ENCODE assay signal across 9 mouse cellular contexts in genomic region chr17:69969021-69969815, GRCm38 (mm10). TPM values are rescaled to one million over a fixed set of nuclear protein-coding genes. Genes with fewer than 3 reads are reported as not detected.
DNase-seq lines count a peak whose midpoint lies in the region; ATAC-seq and TF ChIP-seq lines count a peak whose summit lies in the region.
"Had no signal": no experiment of that assay in that cellular context is flagged by ENCODE, and none has a peak within 500 bp of the region (broad histone marks: within the 10 kb centered on the region; RNA-seq: fewer than 3 reads in every experiment).

TSS of gene Dlgap1 (plus strand) at chr17:69969073.

- H3K4me2 ChIP-seq in lung, postnatal 0 days (replicated peaks; ENCODE audit: low read depth, low read length): peak within 1 kb of the TSS; percentile 67
- peak within 1 kb of the TSS; percentile 94 for H3K4me2 ChIP-seq in limb, embryonic 14.5 days (replicated peaks; ENCODE audit: low read depth, low read length, severe bottlenecking)
- peak within 1 kb of the TSS; percentile 75 for H3K4me2 ChIP-seq in neural tube, embryonic 15.5 days

- H3K4me1 ChIP-seq in lung, postnatal 0 days (ENCODE audit: insufficient read depth, low read depth, low read length): no peaks in the 10 kb centered on the region
- H3K4me1 ChIP-seq in embryonic facial prominence, embryonic 10.5 days: peaks cover 19% of the 10 kb centered on the region
- H3K4me1 ChIP-seq in heart, adult 2 months (ENCODE audit: control insufficient read depth, insufficient read depth, low read length): no peaks in the 10 kb centered on the region
- no peaks in the 10 kb centered on the region for H3K4me1 ChIP-seq in limb, embryonic 14.5 days (ENCODE audit: control insufficient read depth, insufficient read depth, low read length)
- peaks cover 13% of the 10 kb centered on the region for H3K4me1 ChIP-seq in neural tube, embryonic 15.5 days

- intact Hi-C loops in heart, adult 2 months (cut with DNase I): no loop called here

- no peak for TF ChIP-seq EP300 in lung, postnatal 0 days (IDR thresholded peaks at IDR 0.05)
- TF ChIP-seq EP300 in heart, adult 2 months (IDR thresholded peaks at IDR 0.05; ENCODE audit: insufficient read depth, low read depth, low read length): no peak

- peak; percentile 41 for TF ChIP-seq CTCF in lung, postnatal 0 days (IDR thresholded peaks at IDR 0.05)
- TF ChIP-seq CTCF in heart, adult 2 months (IDR thresholded peaks at IDR 0.05): peak; percentile 31; the same call in 1 of the 2 replicates

- no peaks in the 10 kb centered on the region for H3K79me2 ChIP-seq in heart, adult 2 months (replicated peaks; ENCODE audit: control insufficient read depth, insufficient read depth, low read length)

- no peak within 1 kb of the TSS for H3K9ac ChIP-seq in lung, postnatal 0 days (replicated peaks; ENCODE audit: low read depth)
- no peak within 1 kb of the TSS for H3K9ac ChIP-seq in heart, adult 2 months (ENCODE audit: low read depth, low read length)
- H3K9ac ChIP-seq in limb, embryonic 14.5 days (ENCODE audit: low read depth, low read length, severe bottlenecking): peak within 1 kb of the TSS; percentile 47
- H3K9ac ChIP-seq in neural tube, embryonic 15.5 days (replicated peaks): peak within 1 kb of the TSS; percentile 84

- TF ChIP-seq POLR2A in heart, adult 2 months (IDR thresholded peaks at IDR 0.05; ENCODE audit: insufficient read depth, low read depth, low read length): no peak
- no peak for TF ChIP-seq POLR2A in limb, embryonic 14.5 days (IDR thresholded peaks at IDR 0.05; ENCODE audit: borderline replicate concordance, extremely low read depth, insufficient read depth, insufficient read length)

- peak; percentile 90 for ATAC-seq in lung, postnatal 0 days
- ATAC-seq in limb, embryonic 14.5 days (ENCODE audit: low FRiP score, low read depth): peak; percentile 93
- peak; percentile 93 for ATAC-seq in neural tube, embryonic 15.5 days (ENCODE audit: low FRiP score)

- H3K9me3 ChIP-seq in lung, postnatal 0 days (ENCODE audit: low read length): no peaks in the 10 kb centered on the region
- H3K9me3 ChIP-seq in embryonic facial prominence, embryonic 10.5 days: no peaks in the 10 kb centered on the region
- no peaks in the 10 kb centered on the region for H3K9me3 ChIP-seq in limb, embryonic 14.5 days (ENCODE audit: control insufficient read depth, low read length)
- no peaks in the 10 kb centered on the region for H3K9me3 ChIP-seq in neural tube, embryonic 15.5 days (replicated peaks)

- H3K36me3 ChIP-seq in lung, postnatal 0 days (ENCODE audit: insufficient read depth, low read length): no peaks in the 10 kb centered on the region
- H3K36me3 ChIP-seq in embryonic facial prominence, embryonic 10.5 days (replicated peaks): no peaks in the 10 kb centered on the region
- H3K36me3 ChIP-seq in heart, adult 2 months (ENCODE audit: control insufficient read depth, insufficient read depth, low read length): no peaks in the 10 kb centered on the region
- H3K36me3 ChIP-seq in limb, embryonic 14.5 days (ENCODE audit: control insufficient read depth, insufficient read depth, low read length): no peaks in the 10 kb centered on the region
- H3K36me3 ChIP-seq in neural tube, embryonic 15.5 days: no peaks in the 10 kb centered on the region

- DNase-seq in lung, postnatal 0 days (ENCODE audit: low spot score): peak; percentile 75
- no peak for DNase-seq in lung, adult 18-20 months
- DNase-seq in embryonic facial prominence, embryonic 10.5 days (ENCODE audit: low spot score): peak; percentile 88
- DNase-seq in heart, adult 2 months: peak; percentile 34 to 48
- peak; percentile 47 to 56 for DNase-seq in kidney, adult 8-10 months
- peak; percentile 77 for DNase-seq in limb, embryonic 14.5 days (ENCODE audit: low spot score)
- peak; percentile 64 for DNase-seq in yolk sac, embryonic 10.5 days (ENCODE audit: low spot score)

- H3K4me3 ChIP-seq in lung, postnatal 0 days (ENCODE audit: low read depth, low read length): peak within 1 kb of the TSS; percentile 41
- peak within 1 kb of the TSS; percentile 74 for H3K4me3 ChIP-seq in embryonic facial prominence, embryonic 10.5 days
- H3K4me3 ChIP-seq in heart, adult 2 months: no peak within 1 kb of the TSS; the same call in 1 of the 2 replicates
- H3K4me3 ChIP-seq in limb, embryonic 14.5 days (replicated peaks; ENCODE audit: low read length): peak within 1 kb of the TSS; percentile 55
- peak within 1 kb of the TSS; percentile 73 for H3K4me3 ChIP-seq in neural tube, embryonic 15.5 days (replicated peaks)
- H3K4me3 ChIP-seq: myocyte had no signal

- H3K27ac ChIP-seq in lung, postnatal 0 days (ENCODE audit: low read length): no peak within 1 kb of the TSS
- H3K27ac ChIP-seq in embryonic facial prominence, embryonic 10.5 days (replicated peaks): peak within 1 kb of the TSS; percentile 51; the same call in 1 of the 2 replicates
- no peak within 1 kb of the TSS for H3K27ac ChIP-seq in heart, adult 2 months
- no peak within 1 kb of the TSS for H3K27ac ChIP-seq in limb, embryonic 14.5 days (replicated peaks; ENCODE audit: low read depth, low read length)
- peak within 1 kb of the TSS; percentile 95 for H3K27ac ChIP-seq in neural tube, embryonic 15.5 days (replicated peaks)

- H3K27me3 ChIP-seq in lung, postnatal 0 days (replicated peaks; ENCODE audit: insufficient read depth, low read length): peaks cover 14% of the 10 kb centered on the region; the same call in 1 of the 2 replicates
- H3K27me3 ChIP-seq in embryonic facial prominence, embryonic 10.5 days (replicated peaks; ENCODE audit: low read depth, poor library complexity, severe bottlenecking): peaks cover 48% of the 10 kb centered on the region
- H3K27me3 ChIP-seq in heart, adult 2 months (ENCODE audit: control insufficient read depth, insufficient read depth, low read length): peaks cover 13% of the 10 kb centered on the region
- peaks cover 33% of the 10 kb centered on the region for H3K27me3 ChIP-seq in limb, embryonic 14.5 days (ENCODE audit: control insufficient read depth, insufficient read depth, low read length)
- H3K27me3 ChIP-seq in neural tube, embryonic 15.5 days (replicated peaks): no peaks in the 10 kb centered on the region

- WGBS in lung, postnatal 0 days: 1% methylated on average over 70 of the region's 105 CpGs
- under 1% methylated on average over 103 of the region's 105 CpGs for WGBS in embryonic facial prominence, embryonic 10.5 days
- WGBS in heart, adult 2 months: 2% methylated on average over 102 of the region's 105 CpGs
- under 1% methylated on average over 78 of the region's 105 CpGs for WGBS in limb, embryonic 14.5 days
- WGBS in neural tube, embryonic 15.5 days: under 1% methylated on average over 98 of the region's 105 CpGs

RNA-seq across cellular contexts. Expression of gene Dlgap1, which starts in this region (rescaled TPM):
- 0.26 and 0.32 TPM in 2 replicates for polyA plus RNA-seq in lung, postnatal 0 days (2015; fragmentation: Nextera tagmentation; extraction: Ambion mirVana)
- polyA plus RNA-seq in embryonic facial prominence, embryonic 10.5 days (2016; fragmentation: Nextera tagmentation; extraction: Ambion mirVana): 0.98 and 1.1 TPM in 2 replicates
- total RNA-seq in heart, adult 2 months (2021): under 1 TPM; 0.39 to 0.52 TPM
- polyA plus RNA-seq in heart, adult 2 months (2012; rRNA removed): 0.64 and 1.6 TPM in 2 replicates
- 4.3 and 4.6 TPM in 2 replicates for polyA plus RNA-seq in limb, embryonic 14.5 days (2012; rRNA removed)
- polyA plus RNA-seq in limb, embryonic 14.5 days (2014; fragmentation: Nextera tagmentation; extraction: Ambion mirVana): 4.7 and 5.7 TPM in 2 replicates
- 40.1 and 42.6 TPM in 2 replicates for polyA plus RNA-seq in neural tube, embryonic 15.5 days (2015; fragmentation: Nextera tagmentation; extraction: Ambion mirVana)

Comparison
In these comparisons a context has a peak if more than half of its experiments do, and no peak if none do; other contexts are left out.
1. Peak in DNase-seq, ATAC-seq, H3K4me3 ChIP-seq and H3K4me2 ChIP-seq in lung, postnatal 0 days; RNA of the gene not detected or under 1 TPM.
2. DNase-seq: peak in embryonic facial prominence, embryonic 10.5 days (single experiment), heart, adult 2 months (2 of 2), kidney, adult 8-10 months (2 of 2), limb, embryonic 14.5 days (single experiment) and yolk sac, embryonic 10.5 days (single experiment); none in lung, adult 18-20 months (0 of 2).
3. H3K27ac ChIP-seq: peak in embryonic facial prominence, embryonic 10.5 days (single experiment) and neural tube, embryonic 15.5 days (single experiment); none in lung, postnatal 0 days (single experiment), heart, adult 2 months (single experiment) and limb, embryonic 14.5 days (single experiment).
4. H3K9ac ChIP-seq: peak in limb, embryonic 14.5 days (single experiment) and neural tube, embryonic 15.5 days (single experiment); none in lung, postnatal 0 days (single experiment) and heart, adult 2 months (single experiment).
5. Peak in every context shown above with its lines, with median percentiles within 50 percentile points of each other: ATAC-seq and H3K4me2 ChIP-seq.